Mouse (Mus musculus): Measurements from ENCODE around the gene Nphp1. TPM values are rescaled to one million over a fixed set of nuclear protein-coding genes. Genes with fewer than 3 reads are reported as not detected.
A peak's percentile ranks its signal among the peaks of the same experiment; 100 is the strongest.

Nphp1 gene
- polyA plus RNA-seq, 1 experiment from 2014 or later = 19.0 TPM

DNA sequence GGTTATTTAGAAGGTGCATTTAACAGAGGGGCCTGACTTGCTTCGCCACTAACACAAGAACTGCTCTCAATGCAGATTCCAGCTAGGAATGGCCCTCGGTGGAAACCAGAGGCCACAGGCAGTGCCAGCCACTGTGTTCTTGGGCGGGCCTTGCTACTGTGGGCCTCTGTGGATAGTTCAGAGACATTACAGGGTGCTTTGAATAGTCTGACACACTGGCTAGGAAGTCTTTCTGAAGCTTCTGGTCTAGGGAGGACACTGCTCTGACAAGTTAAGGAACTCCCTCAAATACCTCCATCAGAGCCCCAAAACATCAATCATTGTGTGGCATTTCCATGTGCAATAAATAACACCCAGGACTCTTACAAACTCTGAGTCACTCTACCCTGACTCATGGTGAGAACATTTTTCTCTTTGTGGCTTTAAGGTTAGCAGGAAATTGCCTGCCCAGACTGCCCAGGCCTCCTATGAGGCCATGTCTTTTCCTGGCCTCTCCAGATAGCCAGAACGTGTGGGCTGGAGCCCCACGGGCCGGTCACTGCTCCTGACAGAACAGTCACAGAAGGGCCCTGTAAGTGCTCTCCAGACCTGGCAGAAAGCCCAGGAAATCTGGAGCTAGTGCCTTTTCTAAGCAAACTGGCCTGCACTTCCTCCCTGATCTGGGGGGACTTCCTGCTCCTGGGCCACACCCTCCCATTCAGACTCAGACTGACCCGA lies 66.4 kb downstream of the Nphp1 start:
- Histone ChIP-seq H3K4me1 (replicated peaks) (peaks cover 21% of the 10 kb centered on the region), H3K4me2 (replicated peaks) (no peak overlapping the region), H3K36me3 (no peaks in the 10 kb centered on the region), H3K27ac (peak overlapping the region; percentile 82), H3K4me3 (replicated peaks) (no peak overlapping the region), H3K9ac (no peak overlapping the region), H3K9me3 (no peaks in the 10 kb centered on the region), H3K27me3 (replicated peaks) (no peaks in the 10 kb centered on the region)
- WGBS = 28% methylated on average over 7 of the region's 7 CpGs
- peak; percentile 91 for ATAC-seq

DNA sequence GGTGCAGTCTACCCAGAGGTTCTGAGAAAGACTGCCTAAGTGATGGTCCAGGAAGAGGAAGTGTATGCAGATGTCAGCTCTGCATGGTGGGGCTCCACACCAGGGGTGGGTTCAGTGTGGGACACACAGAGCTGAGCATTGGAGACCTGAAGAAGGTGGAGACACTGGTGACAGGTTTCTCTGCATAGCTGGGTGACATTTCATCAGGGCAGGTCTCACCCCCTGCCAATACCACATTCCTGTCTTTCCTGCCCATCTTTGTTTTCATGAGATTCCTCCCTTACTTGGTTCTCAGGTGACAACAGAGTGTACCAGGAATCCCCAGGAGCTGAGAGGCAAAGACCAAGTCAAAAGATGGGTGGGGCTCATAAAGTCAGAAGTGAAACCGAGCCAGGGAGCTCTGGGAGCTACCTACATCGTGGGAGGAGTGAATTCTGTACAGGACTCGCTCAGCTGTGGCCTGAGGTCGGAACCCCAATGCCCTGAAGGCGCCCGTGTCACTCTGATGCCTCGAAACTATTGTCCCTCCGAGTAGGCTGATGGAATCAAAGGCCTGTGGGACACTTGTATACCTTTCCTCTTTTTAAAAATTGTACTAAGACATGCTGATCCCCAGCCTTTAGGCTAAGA lies 69.7 kb downstream of the Nphp1 start:
- no peak overlapping the region for H3K9ac ChIP-seq
- H3K9me3 ChIP-seq = no peaks in the 10 kb centered on the region
- WGBS = 70% methylated on average over 8 of the region's 8 CpGs
- no peak overlapping the region for H3K27ac ChIP-seq
- no peaks in the 10 kb centered on the region for H3K36me3 ChIP-seq
- peaks cover 18% of the 10 kb centered on the region for H3K4me1 ChIP-seq (replicated peaks)
- no peak for ATAC-seq
- no peaks in the 10 kb centered on the region for H3K27me3 ChIP-seq (replicated peaks)
- no peak overlapping the region for H3K4me2 ChIP-seq (replicated peaks)
- no peak overlapping the region for H3K4me3 ChIP-seq (replicated peaks)

DNA sequence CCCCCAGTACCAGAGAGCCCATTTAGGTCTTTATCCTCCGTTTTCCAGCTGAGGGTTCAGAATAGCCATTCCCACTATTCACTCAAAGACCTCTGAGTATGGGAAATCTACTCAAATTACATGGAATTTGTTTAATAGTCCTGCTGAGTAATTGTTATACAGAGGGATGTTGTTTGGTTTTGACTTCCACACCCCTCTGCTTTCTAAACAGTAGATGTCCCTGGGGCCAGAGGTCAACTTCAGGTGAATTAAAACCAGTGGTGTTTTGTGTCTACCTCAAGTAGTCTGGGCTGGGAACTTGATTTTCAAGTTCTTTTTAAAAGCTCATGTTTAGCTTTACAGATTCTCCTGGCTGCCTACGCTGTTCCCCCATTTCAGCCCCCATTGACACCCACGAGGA lies 74.0 kb downstream of the Nphp1 start:
- WGBS = 42% methylated on average over 3 of the region's 3 CpGs
- H3K27me3 ChIP-seq (replicated peaks) = no peaks in the 10 kb centered on the region

DNA sequence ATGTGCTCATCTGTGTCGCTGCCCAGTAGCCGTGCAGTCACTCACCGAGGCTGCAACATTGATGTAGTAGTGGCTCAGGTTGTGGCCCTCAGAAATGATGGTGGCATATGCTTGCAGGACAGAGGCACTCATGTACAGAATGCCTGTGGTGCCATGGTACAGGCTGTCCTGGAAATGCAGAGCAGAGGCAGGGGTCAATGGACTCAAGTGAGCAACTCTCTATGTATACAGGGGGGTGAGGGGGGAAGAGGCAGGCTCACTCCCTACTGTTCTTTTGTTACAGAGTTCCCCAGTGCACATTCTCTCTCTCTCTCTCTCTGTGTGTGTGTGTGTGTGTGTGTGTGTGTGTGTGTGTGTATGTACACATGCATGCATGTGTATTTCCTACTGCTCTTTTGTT lies 79.9 kb downstream of the Nphp1 start:
- H3K27me3 ChIP-seq (replicated peaks) = no peaks in the 10 kb centered on the region
- no peak overlapping the region for H3K4me3 ChIP-seq (replicated peaks)
- no peaks in the 10 kb centered on the region for H3K9me3 ChIP-seq
- WGBS = 71% methylated on average over 3 of the region's 3 CpGs
- H3K36me3 ChIP-seq = no peaks in the 10 kb centered on the region
- no peak for ATAC-seq
- no peak overlapping the region for H3K9ac ChIP-seq
- H3K4me1 ChIP-seq (replicated peaks) = no peaks in the 10 kb centered on the region
- no peak overlapping the region for H3K27ac ChIP-seq
- no peak overlapping the region for H3K4me2 ChIP-seq (replicated peaks)

More for the DNA sequence above, 74.0 kb downstream of the Nphp1 start:
- H3K4me1 ChIP-seq (replicated peaks) = no peaks in the 10 kb centered on the region
- no peaks in the 10 kb centered on the region for H3K9me3 ChIP-seq
- H3K9ac ChIP-seq = no peak overlapping the region
- no peak for ATAC-seq
- H3K4me3 ChIP-seq (replicated peaks) = no peak overlapping the region
- H3K36me3 ChIP-seq = no peaks in the 10 kb centered on the region
- no peak overlapping the region for H3K27ac ChIP-seq
- H3K4me2 ChIP-seq (replicated peaks) = no peak overlapping the region

DNA sequence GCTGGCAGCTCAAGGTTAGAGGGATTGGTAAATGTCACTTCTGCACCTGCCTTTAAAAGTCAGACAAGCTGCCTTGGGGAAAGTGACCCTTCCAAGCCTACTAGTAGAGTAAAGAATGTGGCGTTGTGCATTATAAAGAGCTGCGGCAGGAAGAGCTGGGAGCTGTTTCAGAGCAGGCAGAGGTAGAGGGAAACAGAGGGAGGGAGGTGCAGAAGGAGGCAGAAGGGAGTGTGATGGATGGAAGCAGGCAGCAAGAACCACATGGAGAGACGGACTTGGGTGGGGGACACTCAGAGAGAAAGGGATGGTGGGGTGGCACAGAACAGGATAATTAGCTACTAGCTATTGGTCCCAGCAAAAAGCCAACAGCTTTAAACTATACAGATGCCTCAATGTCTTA lies 80.6 kb downstream of the Nphp1 start:
- WGBS = 43% methylated on average over 3 of the region's 3 CpGs
- H3K27me3 ChIP-seq (replicated peaks) = no peaks in the 10 kb centered on the region
- H3K9ac ChIP-seq = no peak overlapping the region
- ATAC-seq = no peak
- H3K9me3 ChIP-seq = no peaks in the 10 kb centered on the region
- no peak overlapping the region for H3K4me2 ChIP-seq (replicated peaks)
- H3K4me3 ChIP-seq (replicated peaks) = no peak overlapping the region
- H3K27ac ChIP-seq = no peak overlapping the region
- H3K36me3 ChIP-seq = no peaks in the 10 kb centered on the region
- H3K4me1 ChIP-seq (replicated peaks) = no peaks in the 10 kb centered on the region

DNA sequence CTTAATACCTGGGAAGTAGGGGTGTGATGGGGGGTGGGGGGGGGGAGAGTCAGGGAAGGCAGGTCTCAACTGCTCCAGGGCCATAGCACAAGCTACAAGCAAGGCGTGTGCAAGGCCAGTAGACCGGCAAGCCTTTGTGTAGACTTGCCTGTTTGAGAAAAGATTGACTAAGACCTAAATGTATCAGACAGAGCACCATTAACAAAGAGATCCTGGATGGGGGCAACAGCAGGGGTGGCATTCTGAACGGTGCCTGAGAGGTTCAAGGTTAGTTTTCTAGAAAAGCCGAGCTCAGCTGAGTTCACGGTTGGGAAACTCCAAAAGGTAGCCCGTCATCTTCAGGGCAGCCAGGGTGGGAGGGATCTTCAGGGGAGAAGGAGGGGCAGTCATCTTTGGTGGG lies 83.4 kb downstream of the Nphp1 start:
- no peaks in the 10 kb centered on the region for H3K27me3 ChIP-seq (replicated peaks)
- no peak overlapping the region for H3K27ac ChIP-seq
- H3K36me3 ChIP-seq = no peaks in the 10 kb centered on the region
- 89% methylated on average over 6 of the region's 6 CpGs for WGBS
- no peaks in the 10 kb centered on the region for H3K4me1 ChIP-seq (replicated peaks)
- H3K4me2 ChIP-seq (replicated peaks) = no peak overlapping the region
- no peaks in the 10 kb centered on the region for H3K9me3 ChIP-seq
- H3K9ac ChIP-seq = no peak overlapping the region
- no peak overlapping the region for H3K4me3 ChIP-seq (replicated peaks)
- no peak for ATAC-seq

Other genes starting within 250 kb of the Nphp1 start
- gene Prom2, start 247.4 kb downstream of the Nphp1 start, polyA plus RNA-seq (2015; fragmentation: Nextera tagmentation; extraction: Ambion mirVana) = 0.63 and 0.65 TPM in 2 replicates
- gene Zfp661, start 201.8 kb downstream of the Nphp1 start, polyA plus RNA-seq (2015; fragmentation: Nextera tagmentation; extraction: Ambion mirVana) = 3.5 and 3.6 TPM in 2 replicates
- 155 and 165 TPM in 2 replicates for gene Mrps5, start 201.7 kb downstream of the Nphp1 start, polyA plus RNA-seq (2015; fragmentation: Nextera tagmentation; extraction: Ambion mirVana)
- 0.93 and 1.5 TPM in 2 replicates for gene Mal, start 132.2 kb downstream of the Nphp1 start, polyA plus RNA-seq (2015; fragmentation: Nextera tagmentation; extraction: Ambion mirVana)
- gene Mall, start 59.0 kb downstream of the Nphp1 start, polyA plus RNA-seq (2015; fragmentation: Nextera tagmentation; extraction: Ambion mirVana) = 21.4 and 25.4 TPM in 2 replicates
- gene Mtln, start 3.6 kb upstream of the Nphp1 start, polyA plus RNA-seq (2015; fragmentation: Nextera tagmentation; extraction: Ambion mirVana) = 40.2 and 43.8 TPM in 2 replicates
- gene Bub1, start 43.0 kb upstream of the Nphp1 start, polyA plus RNA-seq (2015; fragmentation: Nextera tagmentation; extraction: Ambion mirVana) = 36.5 and 43.4 TPM in 2 replicates
- gene Acoxl, start 50.0 kb upstream of the Nphp1 start, polyA plus RNA-seq (2015; fragmentation: Nextera tagmentation; extraction: Ambion mirVana) = 0.09 and 0.20 TPM in 2 replicates